Mouse (Mus musculus) urinary bladder, postnatal 10 days (tissue): ENCODE data around the gene Nup54.

Source experiments
- DNase-seq: peaks from one replicate; pipeline ENCODE4 v3.0.0; 2022; ENCODE audit warnings: low spot score

Nup54 gene

DNA sequence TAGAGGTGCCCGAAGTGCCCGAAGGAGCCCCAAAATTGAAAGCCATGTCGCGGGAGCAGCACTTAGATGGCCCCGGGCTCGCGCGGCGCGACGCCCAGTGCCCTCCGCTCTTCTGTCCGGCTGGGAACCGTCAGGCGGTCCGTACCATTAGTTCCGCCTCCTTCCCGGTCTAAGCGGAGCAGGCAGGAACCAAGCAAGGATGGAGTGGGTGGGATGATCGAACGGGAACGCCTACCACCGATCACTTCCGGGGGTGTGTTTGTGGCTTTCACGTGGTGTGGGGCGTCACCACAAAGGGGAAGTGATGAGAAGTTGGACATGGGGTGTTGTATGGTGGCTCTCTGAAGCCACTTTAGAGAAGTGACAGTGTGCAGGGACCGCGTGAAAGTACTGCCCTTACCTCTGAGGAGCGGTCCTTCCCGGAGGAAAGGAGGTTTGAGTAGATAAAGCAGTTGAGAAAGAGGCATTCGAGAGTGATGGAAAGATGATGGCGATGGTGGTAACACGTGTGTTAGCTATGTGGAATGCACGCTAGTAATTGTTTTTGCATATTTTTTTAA lies at the start of gene Nup54:
Gene Nup54, minus strand, starts transcription at position 195 of the 560 bp plus-strand sequence.
- peak; percentile 70 for DNase-seq

- no peak for DNase-seq
These were observed 37.8 kb upstream of the Nup54 start for GRCm38 (mm10) chr5:92472863-92473262.

DNA sequence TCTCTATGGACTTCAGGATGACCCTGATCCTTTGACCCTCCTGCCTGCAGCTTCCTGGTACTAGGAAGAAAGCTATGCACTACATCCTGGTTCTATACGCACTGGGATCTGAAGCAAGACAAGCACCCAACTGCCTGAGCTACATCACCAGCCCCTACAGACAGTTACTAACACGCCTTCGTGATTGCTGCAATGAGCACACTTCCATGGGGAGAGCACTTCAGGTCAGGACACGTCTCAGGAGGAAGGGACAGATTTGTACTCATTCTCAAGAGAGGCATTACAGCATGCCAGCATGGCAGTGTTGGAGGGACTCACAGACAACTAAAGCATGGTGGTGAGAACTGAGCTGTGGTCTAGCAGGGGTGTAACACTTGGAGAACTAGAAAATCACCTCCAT lies 36.5 kb upstream of the Nup54 start:
- no peak for DNase-seq

- no peak for DNase-seq
These were observed 34.4 kb upstream of the Nup54 start for GRCm38 (mm10) chr5:92469201-92470130.

DNA sequence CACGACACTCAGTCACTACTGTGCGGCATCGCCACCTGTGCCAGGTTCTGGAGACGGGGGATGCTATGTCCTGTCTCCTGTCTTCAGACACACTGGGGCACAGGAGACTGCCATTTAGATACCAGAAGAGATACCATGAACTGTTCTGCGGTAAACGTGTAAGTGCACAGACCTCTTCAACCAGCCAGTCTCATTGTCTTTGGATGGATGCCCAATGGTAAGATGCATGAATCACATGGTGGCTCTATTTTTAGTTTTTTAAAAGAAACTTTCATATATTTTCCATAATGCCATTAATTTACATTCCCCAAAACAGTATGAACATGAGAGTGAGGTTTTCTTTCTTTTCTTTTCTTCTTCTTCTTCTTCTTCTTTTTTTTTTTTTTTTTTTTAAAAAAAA lies 33.2 kb upstream of the Nup54 start:
- DNase-seq: no peak

GRCm38 (mm10) chr5:92467102-92467766 lies 32.2 kb upstream of the Nup54 start:
- DNase-seq: no peak

DNA sequence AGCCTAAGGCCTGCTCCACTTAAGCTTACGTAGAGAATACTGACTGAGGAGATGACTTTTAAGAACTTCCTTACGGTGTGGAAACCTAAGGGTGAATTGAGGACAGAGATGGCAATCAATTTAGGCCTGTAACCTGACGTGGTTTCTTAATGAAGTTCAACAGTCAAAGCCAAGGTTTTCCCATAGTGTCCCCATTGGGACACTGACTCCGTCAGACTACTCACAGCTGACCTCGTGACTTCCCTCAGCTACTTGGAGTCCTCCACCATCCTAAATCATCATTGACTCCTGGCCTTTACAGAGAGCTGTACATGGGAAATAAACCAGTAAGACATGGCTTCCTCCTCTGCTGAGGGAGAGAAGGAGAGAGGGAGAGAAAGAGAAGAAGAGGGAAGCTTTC lies 30.5 kb upstream of the Nup54 start:
- DNase-seq: no peak

- no peak for DNase-seq
These were observed 26.3 kb upstream of the Nup54 start for GRCm38 (mm10) chr5:92461321-92461720.

DNA sequence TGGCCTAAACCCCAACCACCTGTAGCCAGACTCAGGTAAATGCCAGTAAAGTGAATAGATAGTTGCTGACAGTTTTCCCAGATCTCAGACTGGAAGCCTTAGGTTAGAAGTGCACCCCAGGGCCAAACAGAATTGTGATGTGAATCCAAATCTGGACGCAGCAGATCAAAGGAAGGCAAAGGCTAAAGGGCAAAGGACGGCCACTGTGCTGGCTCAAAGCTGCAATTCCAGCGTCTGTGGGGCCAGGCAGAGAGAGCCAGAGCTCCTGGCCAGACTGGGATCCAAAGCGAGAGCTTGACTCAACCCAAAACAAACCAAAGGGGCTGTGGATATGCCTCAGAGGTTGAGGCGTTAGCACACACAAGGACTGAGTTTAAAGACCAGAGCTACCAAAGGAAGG lies 23.7 kb upstream of the Nup54 start:
- DNase-seq: no peak

GRCm38 (mm10) chr5:92457410-92457809 lies 22.4 kb upstream of the Nup54 start:
- no peak for DNase-seq

GRCm38 (mm10) chr5:92452876-92453275 lies 17.9 kb upstream of the Nup54 start:
- DNase-seq: no peak

DNA sequence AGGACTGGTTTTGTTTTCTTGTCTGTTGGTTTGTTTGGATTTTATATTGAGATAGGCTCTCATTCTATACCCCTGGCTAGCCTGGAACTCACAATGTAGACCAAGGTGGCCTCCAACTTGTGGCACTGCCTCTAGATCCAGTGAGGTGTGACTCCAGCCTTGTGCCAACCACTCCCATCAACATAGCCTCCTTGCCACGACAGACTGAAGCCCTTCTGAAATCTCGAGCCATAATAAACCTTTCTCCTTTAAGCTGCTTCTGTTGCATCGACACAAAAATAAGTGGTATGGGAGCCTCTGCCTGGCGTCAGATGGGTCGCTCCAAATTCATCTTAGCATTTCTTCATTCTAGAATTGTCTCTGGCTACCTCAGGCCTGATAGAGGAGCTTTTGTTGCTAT lies 11.7 kb upstream of the Nup54 start:
- DNase-seq: no peak

DNA sequence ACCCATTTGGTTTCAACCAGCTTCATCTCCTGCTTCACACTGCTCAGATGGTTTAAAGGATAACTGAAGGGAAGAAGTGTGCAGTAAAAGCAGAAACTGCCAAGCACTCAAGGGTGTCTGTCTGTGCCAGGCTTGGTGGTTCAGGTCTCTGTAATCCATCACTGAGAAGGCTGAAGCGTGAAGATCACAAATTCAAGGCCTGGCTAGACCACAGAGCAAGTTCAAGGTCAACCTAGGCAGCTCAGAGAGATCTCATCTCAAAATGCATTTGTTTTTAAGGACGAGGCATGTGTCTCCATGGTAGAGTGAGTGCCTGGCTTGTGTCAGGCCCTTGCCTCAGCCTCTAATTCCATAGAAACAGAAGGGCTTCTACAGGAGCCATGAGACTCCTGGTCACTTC lies 10.0 kb upstream of the Nup54 start:
- no peak for DNase-seq

GRCm38 (mm10) chr5:92442914-92443313 lies 7.9 kb upstream of the Nup54 start:
- DNase-seq: no peak

DNA sequence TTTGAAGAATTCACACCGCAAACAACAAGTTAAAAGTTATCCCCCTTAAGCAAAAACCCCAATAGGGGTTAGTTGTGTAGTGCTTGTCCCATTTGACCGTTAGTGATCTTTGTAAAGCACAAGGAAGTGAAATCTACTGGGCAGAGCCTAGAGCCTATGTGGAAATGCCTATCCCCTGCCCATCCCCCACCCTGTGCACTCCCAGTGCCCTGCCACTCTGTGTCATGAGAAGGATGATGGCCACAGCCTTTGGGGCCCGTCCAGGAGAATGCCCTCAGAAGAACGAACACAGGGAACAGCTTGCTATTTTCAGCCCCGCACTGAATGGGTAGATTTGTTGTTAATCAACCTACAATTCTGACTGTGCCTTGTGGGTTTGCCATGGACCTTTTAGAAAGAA lies 6.5 kb upstream of the Nup54 start:
- no peak for DNase-seq

DNA sequence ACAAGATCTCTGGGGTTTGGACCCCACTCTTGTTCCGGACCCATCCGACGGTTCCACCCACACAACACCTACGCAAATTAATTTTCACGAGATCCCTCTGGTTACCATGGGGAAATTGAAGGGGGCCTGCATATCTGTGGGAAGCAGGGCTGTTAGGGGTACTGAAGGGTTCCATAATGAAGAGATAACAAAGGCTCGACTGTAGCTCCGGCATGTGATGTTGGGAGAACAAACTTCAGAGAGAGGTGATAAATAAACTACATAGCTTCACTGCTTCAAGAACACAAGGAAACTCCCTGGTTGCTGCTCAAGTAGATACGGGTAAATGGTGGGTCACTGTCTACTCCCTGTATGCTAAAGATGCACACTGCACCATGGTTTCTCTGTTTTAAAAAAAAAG lies 3.5 kb upstream of the Nup54 start:
- no peak for DNase-seq

DNA sequence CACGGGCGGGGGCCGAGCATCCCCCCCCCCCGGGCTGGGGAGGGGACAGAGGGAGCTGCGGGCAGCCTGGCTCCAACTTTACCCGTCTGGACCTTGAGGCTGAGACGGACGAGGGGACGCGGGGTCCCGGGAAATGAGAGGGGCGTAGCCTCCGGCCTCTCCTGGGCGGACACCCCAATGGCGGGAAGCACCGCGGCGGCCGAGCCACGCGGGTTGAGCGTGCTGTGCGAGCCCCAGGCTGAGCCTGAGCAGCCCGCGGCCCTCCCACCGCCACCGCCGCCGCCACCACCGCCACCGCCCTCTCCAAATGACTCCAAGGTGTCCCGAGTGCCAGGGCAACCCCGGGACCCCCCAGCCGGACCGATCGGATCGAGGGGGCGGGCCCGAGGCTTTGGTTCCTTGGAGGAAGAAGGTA lies 441 bp downstream of the Nup54 start:
- no peak for DNase-seq

GRCm38 (mm10) chr5:92434070-92434469 lies 949 bp downstream of the Nup54 start:
- no peak for DNase-seq

GRCm38 (mm10) chr5:92431611-92432010 lies 3.4 kb downstream of the Nup54 start:
- DNase-seq: no peak

- no peak for DNase-seq
These were observed 4.3 kb downstream of the Nup54 start for GRCm38 (mm10) chr5:92430723-92431122.

DNA sequence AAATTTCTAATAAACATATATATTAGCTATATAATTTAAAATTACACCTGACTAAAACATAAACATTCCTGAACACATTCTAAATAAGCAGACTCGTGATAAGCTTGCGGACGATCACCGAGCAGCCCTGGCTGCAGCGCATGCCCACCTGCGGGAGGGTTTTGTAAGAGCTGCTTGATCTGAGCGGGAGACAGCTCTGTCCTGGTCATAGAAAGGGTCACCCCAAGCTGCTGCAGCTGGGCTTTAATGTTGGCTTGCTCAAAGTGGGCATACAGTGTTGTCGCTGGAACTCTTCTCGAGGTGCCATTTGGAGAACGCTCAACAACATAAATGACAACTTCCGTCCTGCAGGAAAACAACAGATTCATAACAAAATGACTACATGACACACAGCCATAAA lies 10.9 kb downstream of the Nup54 start:
- DNase-seq: no peak

GRCm38 (mm10) chr5:92413982-92414375 lies 21.0 kb downstream of the Nup54 start:
- no peak for DNase-seq
